In the genomic region with DNA sequence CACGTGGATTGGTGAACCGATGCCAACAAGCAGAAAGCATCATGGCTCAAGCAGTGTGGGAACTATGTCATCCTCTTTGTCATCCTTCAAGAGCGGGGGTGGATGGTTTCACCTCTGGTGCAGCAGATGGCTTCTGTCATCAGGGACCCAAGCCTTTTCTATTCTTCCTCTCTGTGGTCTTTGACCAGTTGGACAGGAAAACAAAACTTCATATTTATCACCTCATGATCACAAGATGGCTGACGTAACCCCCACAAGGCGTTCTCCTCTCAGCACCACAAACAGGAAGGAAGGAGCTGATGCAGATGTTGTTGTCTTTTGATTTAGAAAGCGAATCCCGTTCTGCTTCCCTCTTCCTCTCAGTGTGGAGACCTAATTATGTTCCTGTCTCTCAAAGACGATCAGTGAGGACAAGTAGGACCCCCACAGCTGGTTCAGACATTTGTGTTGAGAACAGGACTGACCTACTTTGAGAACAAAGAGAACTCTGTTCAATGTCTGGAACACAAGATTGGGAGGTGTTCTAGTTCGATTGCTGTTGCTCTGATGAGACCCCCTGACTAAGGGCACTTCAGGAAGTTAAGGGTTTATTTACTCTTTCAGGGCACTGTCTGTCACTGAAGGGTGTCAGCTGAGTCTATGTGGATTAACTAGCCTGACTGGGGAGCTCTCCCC, we compare ENCODE assay signal across 12 mouse cellular contexts. TPM values are rescaled to one million over a fixed set of nuclear protein-coding genes. Genes with fewer than 3 reads are reported as not detected.
DNase-seq lines count a peak whose midpoint lies in the region; ATAC-seq and TF ChIP-seq lines count a peak whose summit lies in the region.
"Had no signal": no experiment of that assay in that cellular context is flagged by ENCODE, and none has a peak within 500 bp of the region (broad histone marks: within the 10 kb centered on the region; RNA-seq: fewer than 3 reads in every experiment).

No protein-coding gene starts in this region.

- DNase-seq in kidney, adult 11 months, result peak; percentile 6
- DNase-seq in thymus, postnatal 14 days, result peak; percentile 12
- no peak for DNase-seq in thymus, postnatal 10 days (ENCODE audit: low spot score in 2 of 2)
- peak; percentile 36 for DNase-seq in lung, postnatal 0 days (ENCODE audit: low spot score)
- DNase-seq in splenic B cell, adult 2 months (ENCODE audit: low read depth, low spot score), result peak; percentile 81
- DNase-seq: cerebellum, postnatal 10 days; gastrocnemius, postnatal 25 days; left cerebral cortex, postnatal 4 days had no signal

- H3K4me1 ChIP-seq in kidney, embryonic 16.5 days (ENCODE audit: insufficient read depth, low read length), result no peaks in the 10 kb centered on the region
- no peaks in the 10 kb centered on the region for H3K4me1 ChIP-seq in lung, postnatal 0 days (ENCODE audit: insufficient read depth, low read depth, low read length)
- H3K4me1 ChIP-seq: midbrain, embryonic 10.5 days had no signal

- no peak overlapping the region for H3K9ac ChIP-seq in kidney, embryonic 16.5 days (replicated peaks; ENCODE audit: low read length)
- H3K9ac ChIP-seq in lung, postnatal 0 days (replicated peaks; ENCODE audit: low read depth), result no peak overlapping the region

- WGBS in kidney, embryonic 16.5 days, result 59% methylated on average over 9 of the region's 9 CpGs
- WGBS in lung, postnatal 0 days, result 46% methylated on average over 9 of the region's 9 CpGs

- TF ChIP-seq EP300 in lung, postnatal 0 days (IDR thresholded peaks at IDR 0.05), result no peak

- H3K9me3 ChIP-seq in kidney, embryonic 16.5 days (ENCODE audit: low read length), result no peaks in the 10 kb centered on the region
- no peaks in the 10 kb centered on the region for H3K9me3 ChIP-seq in lung, postnatal 0 days (ENCODE audit: low read length)
- H3K9me3 ChIP-seq: midbrain, embryonic 10.5 days had no signal

- no peak overlapping the region for H3K4me2 ChIP-seq in kidney, embryonic 16.5 days (replicated peaks; ENCODE audit: low read depth, low read length)
- no peak overlapping the region for H3K4me2 ChIP-seq in lung, postnatal 0 days (replicated peaks; ENCODE audit: low read depth, low read length)

- no peaks in the 10 kb centered on the region for H3K27me3 ChIP-seq in kidney, embryonic 16.5 days (ENCODE audit: insufficient read depth, low read length)
- no peaks in the 10 kb centered on the region for H3K27me3 ChIP-seq in lung, postnatal 0 days (replicated peaks; ENCODE audit: insufficient read depth, low read length)
- H3K27me3 ChIP-seq in splenic B cell, adult 2 months (ENCODE audit: control insufficient read depth, insufficient read depth, low read length, poor library complexity, severe bottlenecking), result no peaks in the 10 kb centered on the region

- H3K4me3 ChIP-seq in kidney, embryonic 16.5 days (ENCODE audit: low read length), result no peak overlapping the region
- H3K4me3 ChIP-seq in lung, postnatal 0 days (ENCODE audit: low read depth, low read length), result no peak overlapping the region
- H3K4me3 ChIP-seq: midbrain, embryonic 10.5 days had no signal

- ATAC-seq in kidney, embryonic 16.5 days (ENCODE audit: low FRiP score, low TSS enrichment), result no peak
- ATAC-seq in lung, postnatal 0 days, result no peak
- no peak for ATAC-seq in erythroblast, adult 5-6 weeks (replicated peaks; ENCODE audit: low FRiP score, poor library complexity, severe bottlenecking)
- no peak for ATAC-seq in cerebellum, adult (ENCODE audit: insufficient number of reproducible peaks, low FRiP score, low TSS enrichment)

- no peak for TF ChIP-seq CTCF in lung, postnatal 0 days (IDR thresholded peaks at IDR 0.05)

- H3K27ac ChIP-seq in kidney, embryonic 16.5 days (ENCODE audit: low read length), result no peak overlapping the region
- H3K27ac ChIP-seq in lung, postnatal 0 days (ENCODE audit: low read length), result no peak overlapping the region
- H3K27ac ChIP-seq: midbrain, embryonic 10.5 days had no signal

- no peaks in the 10 kb centered on the region for H3K36me3 ChIP-seq in kidney, embryonic 16.5 days (ENCODE audit: insufficient read depth, low read length)
- no peaks in the 10 kb centered on the region for H3K36me3 ChIP-seq in lung, postnatal 0 days (ENCODE audit: insufficient read depth, low read length)
- no peaks in the 10 kb centered on the region for H3K36me3 ChIP-seq in splenic B cell, adult 2 months (ENCODE audit: control insufficient read depth, insufficient read depth, low read length, poor library complexity, severe bottlenecking)
- H3K36me3 ChIP-seq: midbrain, embryonic 10.5 days had no signal

RNA-seq across cellular contexts. Expression of a gene that starts 41.4 kb away (rescaled TPM):
- polyA plus RNA-seq in kidney, embryonic 16.5 days (2015; fragmentation: Nextera tagmentation; extraction: Ambion mirVana), result 1.6 TPM in 2 replicates
- polyA plus RNA-seq in lung, postnatal 0 days (2015; fragmentation: Nextera tagmentation; extraction: Ambion mirVana), result 9.1 and 11.3 TPM in 2 replicates
- 112 and 155 TPM in 2 replicates for total RNA-seq in erythroblast, adult 5-6 weeks (2015; ENCODE audit: low replicate concordance)
- total RNA-seq in erythroblast, adult 5-6 weeks (2017; ENCODE audit: low replicate concordance), result 117 and 121 TPM in 2 replicates

Comparison
In these comparisons a context has a peak if more than half of its experiments do, and no peak if none do; other contexts are left out.
1. DNase-seq: peak in kidney, adult 11 months (single experiment), thymus, postnatal 14 days (single experiment), lung, postnatal 0 days (single experiment) and splenic B cell, adult 2 months (single experiment); none in thymus, postnatal 10 days (0 of 2).